ENCODE assay signal across 16 mouse cellular contexts in genomic region chr1:166750236-166750635, GRCm38 (mm10).
DNase-seq lines count a peak whose midpoint lies in the region; TF ChIP-seq lines count a peak whose summit lies in the region.
"Had no signal": no experiment of that assay in that cellular context is flagged by ENCODE, and none has a peak within 500 bp of the region (broad histone marks: within the 10 kb centered on the region; RNA-seq: fewer than 3 reads in every experiment).

No protein-coding gene starts in this region.

- DNase-seq in left cerebral cortex, adult 11 months (ENCODE audit: low spot score), result peak; percentile 7
- DNase-seq in left cerebral cortex, adult 2 months (ENCODE audit: extremely low spot score in 1 of 2, low spot score in 2 of 2), result no peak
- DNase-seq in cerebellum, adult 11 months, result peak; percentile 62
- peak; percentile 78 to 82 for DNase-seq in cerebellum, postnatal 25 days
- peak; percentile 14 to 88 for DNase-seq in layer of hippocampus, postnatal 14 days (ENCODE audit: low spot score in 2 of 2)
- no peak for DNase-seq in urinary bladder, postnatal 10 days (ENCODE audit: low spot score)
- DNase-seq in lung, postnatal 25 days (ENCODE audit: low spot score), result no peak
- DNase-seq in testis, postnatal 14 days (ENCODE audit: low spot score), result no peak
- DNase-seq: heart, adult 18-20 months; kidney, postnatal 14 days; lung, embryonic 14.5 days; spleen, adult 18-20 months had no signal

- no peak overlapping the region for H3K4me3 ChIP-seq in left cerebral cortex, adult 2 months
- H3K4me3 ChIP-seq: embryonic facial prominence, embryonic 12.5 days; limb, embryonic 15.5 days; myocyte had no signal

- intact Hi-C loops in left cerebral cortex, adult 2 months (cut with DNase I), result no loop called here

- TF ChIP-seq CTCF in left cerebral cortex, adult 2 months (IDR thresholded peaks at IDR 0.05), result no peak

- H3K27ac ChIP-seq in left cerebral cortex, adult 2 months, result no peak overlapping the region
- H3K27ac ChIP-seq: embryonic facial prominence, embryonic 12.5 days; limb, embryonic 15.5 days; stomach, postnatal 0 days had no signal

Comparison
In these comparisons a context has a peak if more than half of its experiments do, and no peak if none do; other contexts are left out.
1. DNase-seq: peak in left cerebral cortex, adult 11 months (single experiment), cerebellum, adult 11 months (single experiment), cerebellum, postnatal 25 days (2 of 2) and layer of hippocampus, postnatal 14 days (2 of 2); none in left cerebral cortex, adult 2 months (0 of 2), urinary bladder, postnatal 10 days (single experiment), lung, postnatal 25 days (single experiment) and testis, postnatal 14 days (single experiment).